Mouse (Mus musculus): ENCODE results near the gene Slc44a5.

Slc44a5 gene

DNA sequence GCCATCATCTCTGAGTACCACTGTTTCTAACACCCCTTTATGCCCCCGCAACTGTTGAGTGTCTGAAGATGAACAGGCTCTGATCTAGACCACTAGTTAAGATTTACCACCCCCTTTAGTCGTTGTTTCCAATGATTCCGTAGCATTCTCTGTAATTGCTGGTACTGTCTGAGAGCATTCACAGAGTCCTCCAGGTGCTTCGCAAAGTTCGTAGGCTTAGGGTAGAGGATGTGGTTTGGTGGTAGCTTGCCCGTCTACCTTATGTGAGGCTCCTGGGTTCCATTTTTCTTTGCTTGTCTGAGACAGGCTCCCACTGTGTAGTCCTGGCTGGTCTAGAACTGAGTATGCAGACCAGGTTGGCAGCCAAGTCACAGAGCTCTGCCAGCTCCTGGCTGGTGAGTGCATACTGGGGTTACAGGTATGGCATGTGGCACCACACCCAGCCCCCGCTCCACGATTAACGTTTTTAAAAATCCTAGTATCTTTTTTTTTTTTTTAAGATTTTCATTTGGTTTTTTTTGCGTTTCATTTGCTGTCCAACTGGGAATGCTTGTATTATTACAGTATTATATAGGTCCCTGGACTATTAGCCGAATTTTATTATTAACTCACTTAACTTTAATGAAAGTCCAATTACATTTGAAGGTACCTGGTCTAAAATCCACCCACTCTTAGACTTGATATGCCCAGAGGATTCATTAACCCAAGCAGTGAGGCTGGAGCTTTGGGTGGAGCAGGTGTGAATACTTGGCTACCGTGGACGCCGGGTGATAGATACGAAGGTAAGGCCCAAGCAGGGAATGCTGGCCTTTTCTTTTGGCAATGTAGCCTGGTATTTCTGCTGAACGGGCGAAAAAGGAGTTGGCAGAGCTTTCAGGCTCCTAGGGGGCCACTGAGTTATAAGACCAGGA, 321.9 kb downstream of the Slc44a5 start:
- no peak for DNase-seq (ENCODE audit: extremely low read depth, low read depth, low spot score)

DNA sequence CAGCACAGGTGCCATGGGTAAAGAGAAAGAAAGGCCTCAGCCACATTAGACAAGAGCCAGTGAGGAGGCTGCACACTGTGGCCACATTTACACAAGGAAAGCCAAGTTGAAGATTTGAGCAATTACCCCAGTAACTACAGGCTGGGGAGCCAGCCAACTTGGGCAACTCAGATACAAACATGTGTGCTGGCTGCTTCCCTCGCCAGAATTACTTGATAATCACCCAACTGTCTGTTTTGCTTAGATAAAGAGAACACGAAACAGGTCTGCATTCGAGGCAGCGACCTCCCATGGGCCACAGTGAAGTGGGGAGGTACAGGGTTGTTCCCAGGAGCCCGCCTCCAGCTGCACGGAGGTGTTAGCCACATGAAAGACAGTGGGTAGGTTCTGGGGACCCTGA, 324.3 kb downstream of the Slc44a5 start:
- DNase-seq (ENCODE audit: extremely low read depth, low read depth, low spot score) = no peak

DNA sequence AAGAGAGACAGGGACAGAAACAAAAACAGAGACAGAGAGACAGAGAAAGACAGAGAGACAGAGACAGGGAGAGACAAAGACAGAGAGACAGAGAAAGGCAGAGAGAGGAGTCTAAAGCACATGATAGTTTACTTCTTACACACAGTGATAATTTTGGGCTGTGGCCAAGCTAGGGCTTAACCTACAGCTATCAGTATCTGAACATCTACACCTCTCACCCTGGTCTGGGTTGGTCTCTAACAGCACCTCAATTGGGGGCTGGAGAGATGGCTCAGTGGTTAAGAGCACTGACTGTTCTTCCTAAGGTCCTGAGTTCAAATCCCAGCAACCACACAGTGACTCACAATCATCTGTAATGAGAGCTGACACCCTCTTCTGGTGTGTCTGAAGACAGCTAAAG, 325.3 kb downstream of the Slc44a5 start:
- no peak for DNase-seq (ENCODE audit: extremely low read depth, low read depth, low spot score)

DNA sequence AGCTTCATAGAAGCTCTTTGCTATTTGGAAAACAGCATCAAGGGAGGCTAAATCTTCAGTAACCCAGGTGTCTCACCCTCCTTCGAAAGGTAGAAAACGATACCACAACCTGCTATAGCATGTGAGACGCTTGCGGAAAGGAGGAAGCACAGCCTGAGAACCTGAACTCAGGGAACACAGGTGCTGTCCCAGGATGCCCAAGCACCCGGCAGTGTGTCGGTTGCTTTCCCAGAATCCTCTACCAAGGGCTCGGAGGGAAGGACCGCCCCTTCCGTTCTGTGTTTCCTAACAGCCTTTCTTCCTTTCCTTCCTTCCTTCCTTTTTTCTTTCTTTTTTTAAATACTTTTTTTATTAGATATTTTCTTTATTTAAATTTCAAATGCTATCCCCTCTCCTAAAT, 326.8 kb downstream of the Slc44a5 start:
- DNase-seq (ENCODE audit: extremely low read depth, low read depth, low spot score) = no peak

DNA sequence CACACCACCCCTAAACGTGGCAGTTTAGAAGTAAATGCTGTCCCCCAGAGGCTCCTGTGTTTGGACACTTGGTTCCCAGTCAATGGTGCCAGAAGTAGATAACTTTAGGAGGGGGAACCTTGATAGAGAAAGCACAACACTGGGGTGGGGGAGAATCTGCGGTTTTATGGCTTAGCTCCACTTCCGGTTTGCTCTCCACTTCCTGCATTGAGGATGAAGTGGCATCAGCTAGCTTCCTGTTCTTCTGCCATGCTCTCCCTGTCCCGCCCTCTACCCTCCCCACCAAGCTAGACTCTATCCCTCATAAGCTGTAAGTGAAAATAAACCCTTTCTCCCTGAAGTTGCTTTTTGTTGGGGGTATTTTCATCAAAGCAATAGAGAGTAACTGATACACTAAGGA, 327.9 kb downstream of the Slc44a5 start:
- no peak for DNase-seq (ENCODE audit: extremely low read depth, low read depth, low spot score)

DNA sequence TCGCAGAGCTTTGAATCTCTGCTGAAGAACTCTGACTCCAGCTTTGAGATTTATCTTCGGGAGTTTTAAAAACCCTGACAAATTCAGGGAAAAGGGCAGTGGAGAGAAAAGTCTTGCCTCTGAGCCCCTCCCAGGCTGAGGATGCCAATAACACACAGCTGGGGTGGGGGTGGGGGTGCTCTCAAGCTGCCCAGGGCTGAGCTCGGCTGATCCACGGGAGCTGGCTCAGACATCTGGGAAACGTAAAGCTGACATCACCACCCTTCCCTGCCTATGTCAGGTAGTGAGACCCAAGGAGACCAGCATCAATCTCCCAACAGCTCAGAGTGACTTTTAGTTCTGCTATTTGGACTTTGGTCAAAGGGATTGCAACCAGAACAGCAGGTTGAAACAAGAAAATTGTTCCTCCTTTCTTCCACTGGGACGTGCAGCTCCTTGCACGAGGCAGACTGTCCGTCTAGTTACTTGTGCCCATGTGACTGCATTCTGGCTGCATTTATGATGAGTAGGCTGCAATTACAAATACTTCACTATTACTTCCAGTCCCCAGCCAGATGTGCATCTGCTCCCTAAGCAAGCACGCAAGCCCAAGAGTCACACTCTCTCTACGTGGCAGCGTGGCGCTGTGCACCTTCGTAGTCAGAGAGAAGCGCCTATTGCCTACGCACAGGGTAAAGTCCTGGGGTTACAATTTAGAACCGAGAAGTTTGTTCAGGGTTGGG, 332.1 kb downstream of the Slc44a5 start:
- DNase-seq (ENCODE audit: extremely low read depth, low read depth, low spot score) = no peak

DNA sequence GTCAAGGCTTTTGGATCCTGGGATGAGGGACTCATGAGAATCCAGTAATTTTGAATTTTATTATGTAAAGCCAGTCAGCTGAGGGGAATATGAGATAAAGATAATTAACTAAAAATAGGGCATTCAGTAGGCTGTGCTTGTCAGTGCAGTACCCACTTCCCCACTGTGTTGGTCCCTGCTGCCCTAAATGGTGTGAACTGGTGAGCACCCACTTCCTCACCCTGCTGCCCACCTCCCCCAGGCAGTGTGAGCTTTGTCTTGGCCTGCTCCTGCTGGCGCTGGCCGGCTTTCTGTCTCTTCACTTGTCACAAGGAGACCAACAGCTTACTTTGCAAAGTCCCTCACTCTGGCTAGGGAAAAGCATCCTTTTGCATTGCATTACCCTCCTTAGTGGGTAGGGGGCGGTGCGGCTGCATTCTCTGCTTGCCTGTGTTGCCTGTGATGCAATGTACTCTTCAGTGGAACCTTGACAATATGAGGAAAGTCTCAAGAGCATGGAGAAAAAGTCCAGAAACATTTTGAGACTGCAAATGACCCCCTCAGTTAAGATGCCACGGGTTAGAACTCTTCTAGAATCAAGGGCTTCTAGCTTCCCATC, 344.5 kb downstream of the Slc44a5 start:
- no peak for DNase-seq (ENCODE audit: extremely low read depth, low read depth, low spot score)

All from fat pad, adult 2 months (tissue).